Mouse (Mus musculus): ENCODE data around the gene Cfap65.

GRCm38 (mm10) chr1:74924464-74924863 is 10.9 kb downstream of the Cfap65 start:
- TF ChIP-seq CTCF (IDR thresholded peaks at IDR 0.05; ENCODE audit: insufficient read depth, low read length) (no peak), POLR2A (IDR thresholded peaks at IDR 0.05; ENCODE audit: borderline replicate concordance, extremely low read depth, low read depth, low read length) (no peak)

Data from lung, adult 2 months (tissue).